Mouse (Mus musculus): ENCODE data around the gene Cebpe.

- no peak for TF ChIP-seq CTCF (IDR thresholded peaks at IDR 0.05)
- no peak for TF ChIP-seq POLR2A (IDR thresholded peaks at IDR 0.05; ENCODE audit: insufficient read depth, low read depth, low read length)
- no peak for TF ChIP-seq EP300 (IDR thresholded peaks at IDR 0.05; ENCODE audit: insufficient read depth, low read depth, low read length)
Observed at GRCm38 (mm10) chr14:54674317-54674716, 37.7 kb downstream of the Cebpe start.

All from heart, adult 2 months (tissue).